Mouse (Mus musculus) MEL (cell line): ENCODE results near the gene Paqr6. TPM values are rescaled to one million over a fixed set of nuclear protein-coding genes. Genes with fewer than 3 reads are reported as not detected.

ENCODE experiments used
- DNase-seq: peaks from one replicate; pipeline ENCODE4 v3.0.0; 2011; ENCODE audit warnings: low read depth, low spot score
- H3K27ac ChIP-seq: 2 replicates; pipeline ENCODE4 v1.5.1; 2012; ENCODE audit warnings: low read depth, mild to moderate bottlenecking, control low read depth, low read length, moderate library complexity; ENCODE audit not compliant: control insufficient read depth
- H3K27me3 ChIP-seq, 2 experiments: fragments of 150-350 bp in 1 of 2; sonication (generic) in 1 of 2; 2 replicates each; pipeline ENCODE4 v1.6.1; 2012; ENCODE audit warnings: low read length in 2 of 2, mild to moderate bottlenecking in 2 of 2, improper control_type of control experiment in 1 of 2, moderate library complexity in 1 of 2; ENCODE audit not compliant: insufficient read depth in 2 of 2, control insufficient read depth in 1 of 2
- H3K36me3 ChIP-seq, 2 experiments: 2 replicates each; pipeline ENCODE4 v1.6.1; 2012 to 2014; ENCODE audit warnings: low read length in 2 of 2, improper control_type of control experiment in 1 of 2, inconsistent platforms in 1 of 2, mild to moderate bottlenecking in 1 of 2; ENCODE audit not compliant: insufficient read depth in 2 of 2, control insufficient read depth in 1 of 2
- H3K4me1 ChIP-seq, 2 experiments: fragments of 150-350 bp in 1 of 2; sonication (generic) in 1 of 2; 2 replicates each; pipeline ENCODE4 v1.6.1; 2012; ENCODE audit warnings: low read length in 2 of 2, improper control_type of control experiment in 1 of 2, mild to moderate bottlenecking in 1 of 2; ENCODE audit not compliant: insufficient read depth in 2 of 2, control insufficient read depth in 1 of 2
- H3K4me3 ChIP-seq, 2 experiments: fragments of 150-350 bp in 1 of 2; sonication (generic) in 1 of 2; 2 replicates each; pipeline ENCODE4 v1.5.1; 2012; ENCODE audit warnings: low read depth in 2 of 2, low read length in 2 of 2, mild to moderate bottlenecking in 2 of 2, moderate library complexity in 2 of 2, control low read depth in 1 of 2, improper control_type of control experiment in 1 of 2; ENCODE audit not compliant: control insufficient read depth in 1 of 2, insufficient read depth in 1 of 2
- H3K79me2 ChIP-seq: 2 replicates; pipeline ENCODE4 v1.6.1; 2012; ENCODE audit warnings: mild to moderate bottlenecking, low read length, moderate library complexity; ENCODE audit not compliant: control insufficient read depth, poor library complexity, insufficient read depth
- H3K9ac ChIP-seq: 2 replicates; pipeline ENCODE4 v1.6.1; 2012; ENCODE audit warnings: low read depth, mild to moderate bottlenecking, control low read depth, low read length, moderate library complexity; ENCODE audit not compliant: control insufficient read depth, poor library complexity, severe bottlenecking
- H3K9me3 ChIP-seq: fragments of 150-350 bp; sonication (generic); replicated peaks from 2 replicates; pipeline ENCODE4 v1.6.1; 2012; ENCODE audit warnings: mild to moderate bottlenecking, low read length, improper control_type of control experiment, moderate library complexity; ENCODE audit not compliant: insufficient read depth
- CHD1 ChIP-seq: IDR thresholded peaks from 2 replicates; pipeline ENCODE4 v1.6.1; 2012; ENCODE audit warnings: low read depth, mild to moderate bottlenecking, inconsistent platforms, low read length, improper control_type of control experiment
- CHD2 ChIP-seq: IDR thresholded peaks from 2 replicates; pipeline ENCODE4 v1.6.1; 2011; ENCODE audit warnings: low read length, improper control_type of control experiment
- E2F4 ChIP-seq: IDR thresholded peaks from 2 replicates; pipeline ENCODE4 v1.6.1; 2011; ENCODE audit warnings: low read depth, low read length, improper control_type of control experiment, borderline replicate concordance
- ELF1 ChIP-seq: IDR thresholded peaks from 2 replicates; pipeline ENCODE4 v1.6.1; 2014; ENCODE audit warnings: low read depth, mild to moderate bottlenecking, inconsistent platforms, low read length, improper control_type of control experiment, moderate library complexity
- GATA1 ChIP-seq: IDR thresholded peaks from 2 replicates; pipeline ENCODE4 v1.6.1; 2011; ENCODE audit warnings: low read depth, low read length, improper control_type of control experiment
- HCFC1 ChIP-seq: IDR thresholded peaks from 2 replicates; pipeline ENCODE4 v1.6.1; 2012; ENCODE audit warnings: low read depth, mild to moderate bottlenecking, inconsistent platforms, low read length, improper control_type of control experiment, moderate library complexity
- KAT2A ChIP-seq: conservative IDR thresholded peaks from 2 replicates; pipeline ENCODE4 v1.6.1; 2012; ENCODE audit warnings: low read depth, low read length, improper control_type of control experiment, inconsistent platforms
- MAFK ChIP-seq: IDR thresholded peaks from 2 replicates; pipeline ENCODE4 v1.6.1; 2011; ENCODE audit warnings: low read depth, mild to moderate bottlenecking, low read length, improper control_type of control experiment, borderline replicate concordance
- MYB ChIP-seq: IDR thresholded peaks from 2 replicates; pipeline ENCODE4 v1.6.1; 2011; ENCODE audit warnings: mild to moderate bottlenecking, low read depth, low read length, improper control_type of control experiment
- MYC ChIP-seq: IDR thresholded peaks from 2 replicates; pipeline ENCODE4 v1.6.1; 2011; ENCODE audit warnings: low read depth, mild to moderate bottlenecking, low read length, improper control_type of control experiment, moderate library complexity
- NRF1 ChIP-seq: IDR thresholded peaks from 2 replicates; pipeline ENCODE4 v1.6.1; 2014; ENCODE audit warnings: low read depth, mild to moderate bottlenecking, inconsistent platforms, low read length, improper control_type of control experiment, moderate library complexity; ENCODE audit not compliant: poor library complexity, insufficient read depth, severe bottlenecking
- POLR2A ChIP-seq, 2 experiments: IDR thresholded peaks; 2 replicates each; pipeline ENCODE4 v1.6.1; 2011 to 2012; ENCODE audit warnings: low read length in 2 of 2, mild to moderate bottlenecking in 2 of 2, control low read depth in 1 of 2, improper control_type of control experiment in 1 of 2, low read depth in 1 of 2, moderate library complexity in 1 of 2; ENCODE audit not compliant: control insufficient read depth in 1 of 2, insufficient read depth in 1 of 2, poor library complexity in 1 of 2
- POLR2AphosphoS2 ChIP-seq: IDR thresholded peaks from 2 replicates; pipeline ENCODE4 v1.6.1; 2011; ENCODE audit warnings: low read length, improper control_type of control experiment
- SIN3A ChIP-seq: IDR thresholded peaks from 2 replicates; pipeline ENCODE4 v1.6.1; 2012; ENCODE audit warnings: low read length, improper control_type of control experiment, inconsistent platforms
- UBTF ChIP-seq: IDR thresholded peaks from 2 replicates; pipeline ENCODE4 v1.6.1; 2012; ENCODE audit warnings: low read depth, mild to moderate bottlenecking, inconsistent platforms, low read length, improper control_type of control experiment, moderate library complexity, borderline replicate concordance; ENCODE audit not compliant: insufficient read depth
- USF2 ChIP-seq, 2 experiments: IDR thresholded peaks; 2 replicates each; pipeline ENCODE4 v1.6.1; 2011 to 2012; ENCODE audit warnings: improper control_type of control experiment in 2 of 2, low read length in 2 of 2, borderline replicate concordance in 1 of 2, inconsistent platforms in 1 of 2, low read depth in 1 of 2, mild to moderate bottlenecking in 1 of 2; ENCODE audit not compliant: insufficient read depth in 1 of 2
- ZKSCAN1 ChIP-seq: IDR thresholded peaks from 2 replicates; pipeline ENCODE4 v1.6.1; 2012; ENCODE audit warnings: low read depth, mild to moderate bottlenecking, inconsistent platforms, low read length, improper control_type of control experiment, moderate library complexity
- ZMIZ1 ChIP-seq: IDR thresholded peaks from 2 replicates; pipeline ENCODE4 v1.6.1; 2012; ENCODE audit warnings: low read depth, mild to moderate bottlenecking, inconsistent platforms, low read length, improper control_type of control experiment, moderate library complexity
- polyA plus RNA-seq, 2 experiments: library from polyadenylated mRNA; stranded (reverse) in 1 of 2; unstranded in 1 of 2; fragments of >175 nt in 1 of 2; fragments of >200 nt in 1 of 2; gene quantifications; 2 replicates each; pipeline versions ENCODE4 v1.2.1 to v1.2.4; 2012; ENCODE audit warnings: low replicate concordance in 2 of 2, low read depth in 1 of 2; ENCODE audit not compliant: insufficient read length in 2 of 2, insufficient read depth in 1 of 2, missing spikeins in 1 of 2
- total RNA-seq: library from RNA; depleted of rRNA; stranded (reverse); fragments of 300-350 nt; gene quantifications from 2 replicates; pipeline ENCODE4 v1.2.3, GENCODE M21; 2012; rRNA removed

The Paqr6 gene
- total and polyA plus RNA-seq, 3 experiments: 0.11 TPM; not detected in 2

DNA sequence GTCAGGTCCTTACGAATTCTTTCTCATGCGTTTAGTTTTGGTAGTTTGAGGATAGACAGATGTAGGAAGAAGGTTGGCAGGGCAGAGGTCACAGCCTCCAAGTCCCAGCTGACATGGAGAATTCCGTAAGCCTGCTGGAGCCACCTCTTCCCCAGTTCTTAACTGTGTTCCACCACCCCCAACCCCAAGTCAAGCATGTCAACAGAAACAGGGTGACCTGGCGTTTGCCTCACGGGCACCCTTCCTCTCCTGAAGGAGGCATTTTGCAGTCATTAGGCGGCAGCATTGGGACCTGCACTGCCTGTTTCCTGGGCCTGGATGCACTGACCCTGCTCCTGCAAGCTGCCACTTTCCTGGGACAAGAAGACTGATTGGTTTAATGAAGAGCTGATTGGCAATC is 53.6 kb downstream of the Paqr6 start:
- Histone ChIP-seq H3K4me3 (no peak overlapping the region), H3K27ac (no peak overlapping the region), H3K4me1 (0 out of 4 replicates have a peak, but pooled peaks cover 0 to 11% of the 10 kb centered on the region in 2 experiments), H3K27me3 (no peaks in the 10 kb centered on the region), H3K9ac (no peak overlapping the region), H3K79me2 (peaks cover 9% of the 10 kb centered on the region; the same call in 1 of the 2 replicates), H3K36me3 (peaks cover 0 to 9% of the 10 kb centered on the region in 2 experiments; a peak in 2 of 4 replicates), H3K9me3 (no peaks in the 10 kb centered on the region)
- TF ChIP-seq ZMIZ1: no peak
- no peak for TF ChIP-seq UBTF
- TF ChIP-seq USF2 (IDR thresholded peaks at IDR 0.05; ENCODE audit: borderline replicate concordance in 1 of 2, insufficient read depth in 1 of 2, low read depth in 1 of 2, low read length in 2 of 2): no peak
- no peak for TF ChIP-seq NRF1
- TF ChIP-seq CHD2: no peak
- TF ChIP-seq POLR2A (IDR thresholded peaks at IDR 0.05; ENCODE audit: control insufficient read depth in 1 of 2, insufficient read depth in 1 of 2, low read depth in 1 of 2, low read length in 2 of 2, poor library complexity in 1 of 2): no peak
- TF ChIP-seq MYB: no peak
- no peak for TF ChIP-seq CHD1
- no peak for TF ChIP-seq E2F4
- TF ChIP-seq MYC: no peak
- no peak for TF ChIP-seq ZKSCAN1
- TF ChIP-seq HCFC1: no peak
- TF ChIP-seq ELF1: no peak
- no peak for TF ChIP-seq POLR2AphosphoS2
- no peak for TF ChIP-seq KAT2A
- no peak for TF ChIP-seq MAFK
- TF ChIP-seq GATA1: no peak
- TF ChIP-seq SIN3A: no peak
- DNase-seq: no peak

Other genes starting within 250 kb of the Paqr6 start
- 16.2 and 16.9 TPM in 2 replicates for gene Mef2d, start 222.2 kb upstream of the Paqr6 start, total RNA-seq
- gene Mef2d, start 222.2 kb upstream of the Paqr6 start, polyA plus RNA-seq: 100 to 1,000 TPM in 1 of 2 experiments, 10 to 100 TPM in 1; 71.4 to 117 TPM
- not detected in 2 replicates for gene Rhbg, start 109.9 kb upstream of the Paqr6 start, total RNA-seq
- not detected for gene Rhbg, start 109.9 kb upstream of the Paqr6 start, polyA plus RNA-seq
- gene Gm38392, start 77.4 kb upstream of the Paqr6 start, total RNA-seq: 0.39 and 0.69 TPM in 2 replicates
- gene Gm38392, start 77.4 kb upstream of the Paqr6 start, polyA plus RNA-seq: under 1 TPM in 1 of 2 experiments, not detected in 1; 0.84 TPM
- 26.7 and 34.1 TPM in 2 replicates for gene Tsacc, start 67.6 kb upstream of the Paqr6 start, total RNA-seq
- gene Tsacc, start 67.6 kb upstream of the Paqr6 start, polyA plus RNA-seq: 10 to 100 TPM in 1 of 2 experiments, not detected in 1; 41.1 TPM
- 1,548 and 1,549 TPM in 2 replicates for gene Cct3, start 67.5 kb upstream of the Paqr6 start, total RNA-seq
- 1,000 to 10,000 TPM in 1 of 2 experiments, 100 to 1,000 TPM in 1; 777 to 1,271 TPM for gene Cct3, start 67.5 kb upstream of the Paqr6 start, polyA plus RNA-seq
- 47.6 and 48.3 TPM in 2 replicates for gene Glmp, start 39.6 kb upstream of the Paqr6 start, total RNA-seq
- gene Glmp, start 39.6 kb upstream of the Paqr6 start, polyA plus RNA-seq: 100 to 1,000 TPM in 1 of 2 experiments, not detected in 1; 181 TPM
- gene Tmem79, start 28.4 kb upstream of the Paqr6 start, total RNA-seq: 2.2 TPM in 2 replicates
- gene Tmem79, start 28.4 kb upstream of the Paqr6 start, polyA plus RNA-seq: 1 to 10 TPM in 1 of 2 experiments, not detected in 1; 3.7 TPM
- 87.3 and 97.9 TPM in 2 replicates for gene Smg5, start 28.3 kb upstream of the Paqr6 start, total RNA-seq
- 100 to 1,000 TPM; 123 to 148 TPM for gene Smg5, start 28.3 kb upstream of the Paqr6 start, polyA plus RNA-seq
- 0.16 TPM in 1 of 2 replicates, not detected in the other for gene Bglap3, start 8.2 kb downstream of the Paqr6 start, total RNA-seq
- gene Bglap3, start 8.2 kb downstream of the Paqr6 start, polyA plus RNA-seq: not detected
- not detected in 2 replicates for gene Bglap2, start 14.1 kb downstream of the Paqr6 start, total RNA-seq
- gene Bglap2, start 14.1 kb downstream of the Paqr6 start, polyA plus RNA-seq: not detected
- gene Bglap, start 19.9 kb downstream of the Paqr6 start, total RNA-seq: not detected in 2 replicates
- under 1 TPM in 1 of 2 experiments, not detected in 1; 0.17 TPM for gene Bglap, start 19.9 kb downstream of the Paqr6 start, polyA plus RNA-seq
- gene Pmf1, start 45.7 kb downstream of the Paqr6 start, total RNA-seq: 139 and 144 TPM in 2 replicates
- 100 to 1,000 TPM in 1 of 2 experiments, not detected in 1; 357 TPM for gene Pmf1, start 45.7 kb downstream of the Paqr6 start, polyA plus RNA-seq
- gene Slc25a44, start 60.6 kb downstream of the Paqr6 start, total RNA-seq: 26.2 and 30.5 TPM in 2 replicates
- 10 to 100 TPM in 1 of 2 experiments, not detected in 1; 34.6 TPM for gene Slc25a44, start 60.6 kb downstream of the Paqr6 start, polyA plus RNA-seq
- 31.4 and 45.3 TPM in 2 replicates for gene Sema4a, start 96.6 kb downstream of the Paqr6 start, total RNA-seq
- gene Sema4a, start 96.6 kb downstream of the Paqr6 start, polyA plus RNA-seq: 10 to 100 TPM in 1 of 2 experiments, not detected in 1; 33.5 TPM
- gene Lmna, start 145.4 kb downstream of the Paqr6 start, total RNA-seq: 388 and 394 TPM in 2 replicates
- 100 to 1,000 TPM; 128 to 302 TPM for gene Lmna, start 145.4 kb downstream of the Paqr6 start, polyA plus RNA-seq
- gene Mex3a, start 167.8 kb downstream of the Paqr6 start, total RNA-seq: 4.3 and 5.5 TPM in 2 replicates
- 10 to 100 TPM in 1 of 2 experiments, not detected in 1; 10.1 TPM for gene Mex3a, start 167.8 kb downstream of the Paqr6 start, polyA plus RNA-seq
- gene Rab25, start 183.7 kb downstream of the Paqr6 start, total RNA-seq: 0.75 and 0.96 TPM in 2 replicates
- 1 to 10 TPM in 1 of 2 experiments, not detected in 1; 1.9 TPM for gene Rab25, start 183.7 kb downstream of the Paqr6 start, polyA plus RNA-seq
- gene Lamtor2, start 188.5 kb downstream of the Paqr6 start, total RNA-seq: 125 and 127 TPM in 2 replicates
- 100 to 1,000 TPM in 1 of 2 experiments, not detected in 1; 188 TPM for gene Lamtor2, start 188.5 kb downstream of the Paqr6 start, polyA plus RNA-seq
- 73.0 and 83.0 TPM in 2 replicates for gene Ubqln4, start 189.2 kb downstream of the Paqr6 start, total RNA-seq
- gene Ubqln4, start 189.2 kb downstream of the Paqr6 start, polyA plus RNA-seq: 100 to 1,000 TPM in 1 of 2 experiments, 10 to 100 TPM in 1; 43.6 to 171 TPM
- gene Ssr2, start 211.3 kb downstream of the Paqr6 start, total RNA-seq: 500 and 594 TPM in 2 replicates
- 100 to 1,000 TPM; 176 to 706 TPM for gene Ssr2, start 211.3 kb downstream of the Paqr6 start, polyA plus RNA-seq
- 113 and 131 TPM in 2 replicates for gene Arhgef2, start 241.4 kb downstream of the Paqr6 start, total RNA-seq
- gene Arhgef2, start 241.4 kb downstream of the Paqr6 start, polyA plus RNA-seq: 100 to 1,000 TPM in 1 of 2 experiments, not detected in 1; 183 TPM